Mouse (Mus musculus) embryonic facial prominence, embryonic 13.5 days (tissue): ENCODE measurements around the gene Olfml3. TPM values are rescaled to one million over a fixed set of nuclear protein-coding genes. Genes with fewer than 3 reads are reported as not detected.

Source experiments
- ATAC-seq: fragments of 200-750 bp; cut with Nextera tagmentation; 2 replicates; pipeline ENCODE4 v1.8.0; 2017; ENCODE audit warnings: low read depth; ENCODE audit not compliant: insufficient number of reproducible peaks, insufficient read depth, low FRiP score, low TSS enrichment
- H3K27ac ChIP-seq: fragments of 300-500 bp; sonication (generic); 2 replicates; pipeline ENCODE4 v1.5.1; 2015; ENCODE audit warnings: moderate library complexity, mild to moderate bottlenecking, inconsistent platforms
- H3K27me3 ChIP-seq: fragments of 300-500 bp; sonication (generic); 2 replicates; pipeline ENCODE4 v1.6.1; 2015; ENCODE audit warnings: mild to moderate bottlenecking, inconsistent platforms
- H3K36me3 ChIP-seq: fragments of 300-500 bp; sonication (generic); 2 replicates; pipeline ENCODE4 v1.6.1; 2015; ENCODE audit warnings: mild to moderate bottlenecking, inconsistent platforms
- H3K4me1 ChIP-seq: fragments of 300-500 bp; sonication (generic); 2 replicates; pipeline ENCODE4 v1.6.1; 2015; ENCODE audit warnings: inconsistent platforms
- H3K4me2 ChIP-seq: fragments of 300-500 bp; sonication (generic); 2 replicates; pipeline ENCODE4 v1.6.1; 2015; ENCODE audit warnings: moderate library complexity, mild to moderate bottlenecking, inconsistent platforms
- H3K4me3 ChIP-seq: fragments of 300-500 bp; sonication (generic); 2 replicates; pipeline ENCODE4 v1.5.1; 2015; ENCODE audit warnings: mild to moderate bottlenecking, inconsistent platforms
- H3K9ac ChIP-seq: fragments of 300-500 bp; sonication (generic); 2 replicates; pipeline ENCODE4 v1.6.1; 2015; ENCODE audit warnings: mild to moderate bottlenecking, inconsistent platforms
- H3K9me3 ChIP-seq: fragments of 300-500 bp; sonication (generic); 2 replicates; pipeline ENCODE4 v1.6.1; 2016; ENCODE audit warnings: inconsistent platforms
- WGBS: fragments of 180-500 bp; shearing (Covaris S2); methylation state at CpG from one replicate; pipeline ENCODE4 v1.1.7; 2015; ENCODE audit warnings: mixed read lengths; 5-methylcytosine and 5-hydroxymethylcytosine counted together
- polyA plus RNA-seq: library from polyadenylated mRNA; unstranded; fragments of >200 nt; fragmentation: Nextera tagmentation; extraction: Ambion mirVana; gene quantifications from 2 replicates; pipeline ENCODE4 v1.2.1, GENCODE M21; 2015

Gene Olfml3
- polyA plus RNA-seq, 1 experiment from 2014 or later, result 49.5 TPM

DNA sequence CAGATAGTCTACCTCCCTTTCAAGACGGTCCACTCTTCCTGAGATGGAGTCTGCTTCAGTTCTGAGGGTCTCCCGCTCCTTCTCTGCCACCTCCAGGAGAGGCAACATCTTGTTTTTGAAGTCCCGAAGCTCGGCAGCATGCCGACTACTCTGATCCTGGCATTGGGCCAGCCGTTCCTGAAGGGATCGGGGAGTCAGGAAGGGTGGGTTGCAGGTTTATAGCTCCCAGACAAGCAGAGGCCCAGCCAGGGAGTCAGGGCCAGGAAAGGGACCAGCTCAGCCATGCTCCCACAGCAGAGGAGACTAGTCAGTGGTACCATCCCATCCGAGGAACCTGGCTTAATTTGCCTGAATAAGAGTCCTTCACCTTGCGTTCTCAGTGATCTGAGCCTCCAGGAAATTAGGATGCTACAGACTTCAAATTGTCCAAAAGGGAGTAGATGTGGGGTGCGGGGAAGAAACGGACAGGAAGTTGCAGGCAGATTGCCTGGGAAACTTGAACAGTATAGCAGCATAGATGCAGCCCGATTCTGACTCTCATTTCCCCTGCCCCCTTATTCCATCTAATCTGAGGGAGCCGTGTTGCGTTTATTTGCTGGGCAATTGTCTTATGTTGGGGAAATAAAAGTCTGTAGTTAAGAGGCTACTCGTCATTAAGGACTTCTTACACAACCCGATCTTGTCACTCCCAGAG, 593 bp downstream of the Olfml3 start:
- H3K4me1 ChIP-seq, result peaks cover 71% of the 10 kb centered on the region
- ATAC-seq, result no peak

GRCm38 (mm10) chr3:103735776-103736600, 1.8 kb downstream of the Olfml3 start:
- ATAC-seq, result no peak
- H3K9ac ChIP-seq, result peak overlapping the region; percentile 68
- WGBS, result 61% methylated on average over 28 of the region's 28 CpGs

More for the DNA sequence above, 593 bp downstream of the Olfml3 start:
- Histone ChIP-seq H3K27ac (peak overlapping the region; percentile 97), H3K36me3 (0 out of 2 replicates have a peak, but pooled peaks cover 9% of the 10 kb centered on the region), H3K4me2 (peak overlapping the region; percentile 61), H3K9ac (peak overlapping the region; percentile 68), H3K9me3 (no peaks in the 10 kb centered on the region), H3K4me3 (peak overlapping the region; percentile 49), H3K27me3 (no peaks in the 10 kb centered on the region)
- 22% methylated on average over 16 of the region's 16 CpGs for WGBS

GRCm38 (mm10) chr3:103734696-103735519, 2.9 kb downstream of the Olfml3 start:
- peaks cover 9% of the 10 kb centered on the region; the same call in 1 of the 2 replicates for H3K36me3 ChIP-seq
- peak overlapping the region; percentile 97 for H3K27ac ChIP-seq
- ATAC-seq, result peak; percentile 9; the same call in 1 of the 2 replicates
- WGBS, result 5% methylated on average over 11 of the region's 11 CpGs
- no peaks in the 10 kb centered on the region for H3K27me3 ChIP-seq
- H3K4me2 ChIP-seq, result peak overlapping the region; percentile 61
- H3K4me1 ChIP-seq, result peaks cover 67% of the 10 kb centered on the region
- no peaks in the 10 kb centered on the region for H3K9me3 ChIP-seq
- H3K9ac ChIP-seq, result peak overlapping the region; percentile 61
- peak overlapping the region; percentile 49 for H3K4me3 ChIP-seq

More at GRCm38 (mm10) chr3:103735776-103736600, 1.8 kb downstream of the Olfml3 start:
- Histone ChIP-seq H3K4me3 (peak overlapping the region; percentile 49), H3K9me3 (no peaks in the 10 kb centered on the region), H3K27me3 (no peaks in the 10 kb centered on the region), H3K27ac (peak overlapping the region; percentile 97), H3K4me2 (peak overlapping the region; percentile 61), H3K4me1 (peaks cover 73% of the 10 kb centered on the region), H3K36me3 (peaks cover 9% of the 10 kb centered on the region; the same call in 1 of the 2 replicates)

DNA sequence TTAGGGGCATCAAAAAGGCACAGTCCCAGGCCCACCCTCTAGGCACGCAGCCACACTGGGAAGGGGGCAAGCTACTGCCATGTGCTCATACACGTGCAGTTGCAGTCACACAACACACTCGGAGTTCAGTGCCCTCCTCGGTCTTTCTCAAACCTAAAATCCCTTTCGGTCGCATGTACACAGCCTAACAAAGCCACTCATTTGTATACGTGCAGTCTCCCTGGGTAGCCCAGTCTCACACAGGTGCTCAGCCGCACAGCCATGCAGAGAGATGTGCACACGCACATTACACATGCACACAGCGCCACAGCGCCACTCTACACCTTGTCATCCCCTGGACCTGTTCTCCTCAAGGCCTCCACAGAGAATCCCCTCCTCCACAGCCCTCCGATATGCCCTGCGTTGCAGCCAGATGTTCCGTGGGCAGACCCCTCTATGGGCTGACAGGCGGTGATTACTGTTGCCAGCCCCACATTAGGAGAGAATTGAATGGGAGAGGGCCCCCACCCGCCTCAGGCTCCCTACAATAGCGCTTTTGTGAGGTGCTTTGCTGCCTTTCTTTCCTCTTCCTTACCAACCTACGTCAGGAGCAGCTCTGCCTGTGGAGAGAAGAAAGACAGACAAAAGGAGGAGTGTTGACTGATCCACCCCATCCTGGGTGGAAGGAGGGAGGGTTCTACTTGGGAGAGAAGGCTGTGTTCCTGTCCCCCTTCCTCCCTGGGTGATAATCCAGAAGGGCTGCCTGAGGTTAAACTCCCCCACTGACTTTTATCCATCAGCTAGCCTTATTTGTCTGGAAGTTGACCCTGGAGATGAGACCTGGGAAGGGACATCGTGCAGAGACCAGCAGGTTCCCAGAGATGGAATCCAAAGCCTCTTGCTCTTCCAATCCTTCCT, 3.8 kb downstream of the Olfml3 start:
- Histone ChIP-seq H3K36me3 (peaks cover 9% of the 10 kb centered on the region; the same call in 1 of the 2 replicates), H3K27me3 (no peaks in the 10 kb centered on the region), H3K9me3 (no peaks in the 10 kb centered on the region), H3K4me2 (peak overlapping the region; percentile 61), H3K4me1 (peaks cover 64% of the 10 kb centered on the region), H3K4me3 (peak overlapping the region; percentile 49), H3K9ac (peak overlapping the region; percentile 61), H3K27ac (peak overlapping the region; percentile 97)
- 11% methylated on average over 19 of the region's 19 CpGs for WGBS
- ATAC-seq, result peak; percentile 12; the same call in 1 of the 2 replicates

DNA sequence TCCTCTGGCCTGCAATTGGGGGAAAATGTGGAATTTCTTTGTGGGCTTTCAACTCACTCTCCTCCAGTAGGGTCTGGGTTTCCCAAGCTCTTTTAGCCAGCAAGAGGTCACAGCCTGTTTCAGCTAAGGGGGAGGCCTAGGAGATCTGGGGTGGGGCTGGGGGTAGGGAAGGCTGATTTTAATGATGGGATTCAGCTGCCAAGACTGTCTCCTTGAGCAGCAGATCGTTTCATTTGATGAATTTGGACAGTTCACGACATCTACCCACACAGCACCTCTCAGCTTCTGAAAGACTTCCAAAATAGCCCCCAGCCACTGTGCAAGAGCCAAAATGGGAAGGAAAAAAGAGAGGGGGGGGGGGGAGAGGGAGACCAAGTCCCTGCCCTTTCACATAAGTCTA, 4.6 kb downstream of the Olfml3 start:
- H3K4me2 ChIP-seq, result no peak overlapping the region
- H3K27ac ChIP-seq, result peak overlapping the region; percentile 97
- peak overlapping the region; percentile 36; the same call in 1 of the 2 replicates for H3K9ac ChIP-seq
- no peak overlapping the region for H3K4me3 ChIP-seq
- peaks cover 9% of the 10 kb centered on the region; the same call in 1 of the 2 replicates for H3K36me3 ChIP-seq
- peaks cover 60% of the 10 kb centered on the region for H3K4me1 ChIP-seq
- no peaks in the 10 kb centered on the region for H3K27me3 ChIP-seq
- 12% methylated on average over 2 of the region's 2 CpGs for WGBS
- ATAC-seq, result no peak
- no peaks in the 10 kb centered on the region for H3K9me3 ChIP-seq

DNA sequence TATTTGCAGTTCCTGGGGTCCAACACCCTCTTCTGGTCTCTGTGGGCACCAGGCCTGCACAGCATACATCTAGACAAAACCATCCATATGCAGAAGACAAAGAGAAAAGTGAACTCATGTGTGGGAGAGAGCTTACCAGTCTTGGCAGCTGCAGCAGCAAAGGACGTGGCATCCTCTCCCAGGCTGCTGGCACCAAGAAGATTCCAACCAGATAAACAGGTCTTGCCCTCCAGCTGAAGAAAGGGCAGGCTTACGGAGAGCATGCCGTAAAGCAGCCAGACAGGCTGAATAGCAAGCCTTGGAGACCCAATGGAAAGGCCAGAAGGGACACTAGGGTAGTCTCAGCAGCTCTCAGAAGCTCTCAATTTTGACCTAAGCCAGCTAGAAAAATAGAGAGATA, 5.7 kb downstream of the Olfml3 start:
- Histone ChIP-seq H3K4me1 (peaks cover 55% of the 10 kb centered on the region), H3K4me3 (no peak overlapping the region), H3K4me2 (no peak overlapping the region), H3K9ac (no peak overlapping the region), H3K36me3 (peaks cover 9% of the 10 kb centered on the region; the same call in 1 of the 2 replicates), H3K27me3 (no peaks in the 10 kb centered on the region), H3K27ac (no peak overlapping the region), H3K9me3 (no peaks in the 10 kb centered on the region)
- ATAC-seq, result no peak
- 76% methylated on average over 3 of the region's 3 CpGs for WGBS

- Histone ChIP-seq H3K27me3 (no peaks in the 10 kb centered on the region), H3K4me2 (no peak overlapping the region), H3K4me3 (no peak overlapping the region), H3K36me3 (peaks cover 6% of the 10 kb centered on the region; the same call in 1 of the 2 replicates), H3K4me1 (peaks cover 37% of the 10 kb centered on the region), H3K9me3 (no peaks in the 10 kb centered on the region), H3K9ac (no peak overlapping the region), H3K27ac (no peak overlapping the region)
- ATAC-seq, result no peak
- WGBS, result 87% methylated on average over 9 of the region's 9 CpGs
Measured at GRCm38 (mm10) chr3:103729850-103730249, 8.0 kb downstream of the Olfml3 start.

GRCm38 (mm10) chr3:103727813-103728326, 9.9 kb downstream of the Olfml3 start:
- no peak for ATAC-seq
- 58% methylated on average over 2 of the region's 2 CpGs for whole genome bisulfite sequencing

GRCm38 (mm10) chr3:103726642-103727041, 11.2 kb downstream of the Olfml3 start:
- no peaks in the 10 kb centered on the region for H3K9me3 ChIP-seq
- H3K36me3 ChIP-seq, result 0 out of 2 replicates have a peak, but pooled peaks cover under 1% of the 10 kb centered on the region
- H3K4me3 ChIP-seq, result no peak overlapping the region
- no peak overlapping the region for H3K27ac ChIP-seq
- WGBS, result 40% methylated on average over 3 of the region's 3 CpGs
- peaks cover 9% of the 10 kb centered on the region for H3K4me1 ChIP-seq
- no peak overlapping the region for H3K9ac ChIP-seq
- no peaks in the 10 kb centered on the region for H3K27me3 ChIP-seq
- no peak for ATAC-seq
- no peak overlapping the region for H3K4me2 ChIP-seq

More at GRCm38 (mm10) chr3:103727813-103728326, 9.9 kb downstream of the Olfml3 start:
- H3K27ac ChIP-seq, result no peak overlapping the region
- H3K36me3 ChIP-seq, result peaks cover 6% of the 10 kb centered on the region; the same call in 1 of the 2 replicates
- no peak overlapping the region for H3K4me2 ChIP-seq
- no peaks in the 10 kb centered on the region for H3K27me3 ChIP-seq
- H3K4me3 ChIP-seq, result no peak overlapping the region
- H3K9ac ChIP-seq, result no peak overlapping the region
- no peaks in the 10 kb centered on the region for H3K9me3 ChIP-seq
- peaks cover 17% of the 10 kb centered on the region for H3K4me1 ChIP-seq

- Histone ChIP-seq H3K27ac (no peak overlapping the region), H3K4me3 (no peak overlapping the region)
- 67% methylated on average over 3 of the region's 3 CpGs for WGBS
Measured at GRCm38 (mm10) chr3:103724137-103724536, 13.7 kb downstream of the Olfml3 start.

More at GRCm38 (mm10) chr3:103724137-103724536, 13.7 kb downstream of the Olfml3 start:
- Histone ChIP-seq H3K4me2 (no peak overlapping the region), H3K9ac (no peak overlapping the region), H3K27me3 (no peaks in the 10 kb centered on the region), H3K36me3 (no peaks in the 10 kb centered on the region), H3K4me1 (peaks cover 13% of the 10 kb centered on the region), H3K9me3 (no peaks in the 10 kb centered on the region)
- ATAC-seq, result no peak
